Mouse (Mus musculus): ENCODE measurements around the gene Dlat. TPM values are rescaled to one million over a fixed set of nuclear protein-coding genes. Genes with fewer than 3 reads are reported as not detected.
A peak's percentile ranks its signal among the peaks of the same experiment; 100 is the strongest.

The Dlat gene
- polyA plus RNA-seq (2016; fragmentation: Nextera tagmentation; extraction: Ambion mirVana), result 54.0 and 59.0 TPM in 2 replicates

- peaks cover 36% of the 10 kb centered on the region for H3K36me3 ChIP-seq (replicated peaks)
- DNase-seq (ENCODE audit: extremely low spot score, low spot score), result peak; percentile 89
- under 1% methylated on average over 62 of the region's 63 CpGs for WGBS
- H3K27ac ChIP-seq, result peak within 1 kb of the TSS; percentile 93
- H3K9me3 ChIP-seq, result no peaks in the 10 kb centered on the region
- H3K4me3 ChIP-seq, result peak within 1 kb of the TSS; percentile 96
- H3K4me1 ChIP-seq, result peaks cover 21% of the 10 kb centered on the region
- no peaks in the 10 kb centered on the region for H3K27me3 ChIP-seq (ENCODE audit: poor library complexity, severe bottlenecking)
These were observed at the start of gene Dlat for GRCm38 (mm10) chr9:50659392-50660217. Gene Dlat, minus strand, starts transcription at chr9:50659780.

GRCm38 (mm10) chr9:50709108-50709507, 49.5 kb upstream of the Dlat start:
- no peak overlapping the region for H3K4me3 ChIP-seq
- peaks cover 24% of the 10 kb centered on the region for H3K36me3 ChIP-seq (replicated peaks)
- no peak overlapping the region for H3K27ac ChIP-seq
- H3K4me1 ChIP-seq, result peaks cover 11% of the 10 kb centered on the region; the same call in 1 of the 2 replicates
- DNase-seq (ENCODE audit: extremely low spot score, low spot score), result no peak
- 32% methylated on average over 2 of the region's 2 CpGs for WGBS
- H3K27me3 ChIP-seq (ENCODE audit: poor library complexity, severe bottlenecking), result no peaks in the 10 kb centered on the region
- no peaks in the 10 kb centered on the region for H3K9me3 ChIP-seq

GRCm38 (mm10) chr9:50704907-50705306, 45.3 kb upstream of the Dlat start:
- Histone ChIP-seq H3K27me3 (ENCODE audit: poor library complexity, severe bottlenecking) (peaks cover 22% of the 10 kb centered on the region), H3K4me3 (no peak overlapping the region), H3K4me1 (peaks cover 11% of the 10 kb centered on the region; the same call in 1 of the 2 replicates), H3K9me3 (no peaks in the 10 kb centered on the region), H3K36me3 (replicated peaks) (peaks cover 43% of the 10 kb centered on the region), H3K27ac (no peak overlapping the region)
- 62% methylated on average over 6 of the region's 6 CpGs for WGBS
- no peak for DNase-seq (ENCODE audit: extremely low spot score, low spot score)

- Histone ChIP-seq H3K36me3 (replicated peaks) (peaks cover 32% of the 10 kb centered on the region), H3K9me3 (no peaks in the 10 kb centered on the region), H3K27me3 (ENCODE audit: poor library complexity, severe bottlenecking) (peaks cover 36% of the 10 kb centered on the region), H3K27ac (no peak overlapping the region), H3K4me1 (peaks cover 46% of the 10 kb centered on the region), H3K4me3 (no peak overlapping the region)
- no peak for DNase-seq (ENCODE audit: extremely low spot score, low spot score)
- whole genome bisulfite sequencing, result 71% methylated on average over 11 of the region's 11 CpGs
These were observed 41.5 kb upstream of the Dlat start for GRCm38 (mm10) chr9:50700921-50701691.

GRCm38 (mm10) chr9:50698418-50699409, 39.1 kb upstream of the Dlat start:
- 1% methylated on average over 66 of the region's 70 CpGs for WGBS

GRCm38 (mm10) chr9:50697706-50698041, 38.1 kb upstream of the Dlat start:
- Histone ChIP-seq H3K9me3 (no peaks in the 10 kb centered on the region), H3K36me3 (replicated peaks) (peaks cover 39% of the 10 kb centered on the region), H3K27me3 (ENCODE audit: poor library complexity, severe bottlenecking) (peaks cover 46% of the 10 kb centered on the region), H3K4me3 (peak overlapping the region; percentile 66), H3K27ac (peak overlapping the region; percentile 79), H3K4me1 (peaks cover 51% of the 10 kb centered on the region)
- peak; percentile 67 for DNase-seq (ENCODE audit: extremely low spot score, low spot score)
- 3% methylated on average over 12 of the region's 12 CpGs for WGBS

More at GRCm38 (mm10) chr9:50698418-50699409, 39.1 kb upstream of the Dlat start:
- H3K4me3 ChIP-seq, result peak overlapping the region; percentile 66
- H3K36me3 ChIP-seq (replicated peaks), result peaks cover 42% of the 10 kb centered on the region
- no peaks in the 10 kb centered on the region for H3K9me3 ChIP-seq
- DNase-seq (ENCODE audit: extremely low spot score, low spot score), result peak; percentile 53
- H3K4me1 ChIP-seq, result peaks cover 41% of the 10 kb centered on the region
- peaks cover 46% of the 10 kb centered on the region for H3K27me3 ChIP-seq (ENCODE audit: poor library complexity, severe bottlenecking)
- H3K27ac ChIP-seq, result peak overlapping the region; percentile 74

- peaks cover 38% of the 10 kb centered on the region for H3K36me3 ChIP-seq (replicated peaks)
- H3K27me3 ChIP-seq (ENCODE audit: poor library complexity, severe bottlenecking), result peaks cover 46% of the 10 kb centered on the region
- H3K9me3 ChIP-seq, result no peaks in the 10 kb centered on the region
- H3K4me3 ChIP-seq, result peak overlapping the region; percentile 66
- H3K27ac ChIP-seq, result peak overlapping the region; percentile 79
- 45% methylated on average over 12 of the region's 12 CpGs for WGBS
- no peak for DNase-seq (ENCODE audit: extremely low spot score, low spot score)
- peaks cover 57% of the 10 kb centered on the region for H3K4me1 ChIP-seq
These were observed 37.5 kb upstream of the Dlat start for GRCm38 (mm10) chr9:50696851-50697705.

- Histone ChIP-seq H3K9me3 (no peaks in the 10 kb centered on the region), H3K4me3 (no peak overlapping the region), H3K36me3 (replicated peaks) (peaks cover 26% of the 10 kb centered on the region), H3K4me1 (peaks cover 59% of the 10 kb centered on the region), H3K27ac (no peak overlapping the region), H3K27me3 (ENCODE audit: poor library complexity, severe bottlenecking) (peaks cover 26% of the 10 kb centered on the region)
- 87% methylated on average over 6 of the region's 6 CpGs for WGBS
- no peak for DNase-seq (ENCODE audit: extremely low spot score, low spot score)
These were observed 35.6 kb upstream of the Dlat start for GRCm38 (mm10) chr9:50695153-50695552.

- no peak overlapping the region for H3K27ac ChIP-seq
- no peaks in the 10 kb centered on the region for H3K9me3 ChIP-seq
- WGBS, result 15% methylated on average over 10 of the region's 10 CpGs
- H3K4me1 ChIP-seq, result peaks cover 49% of the 10 kb centered on the region
- peaks cover 37% of the 10 kb centered on the region for H3K36me3 ChIP-seq (replicated peaks)
- H3K4me3 ChIP-seq, result no peak overlapping the region
- DNase-seq (ENCODE audit: extremely low spot score, low spot score), result peak; percentile 47
- peaks cover 13% of the 10 kb centered on the region for H3K27me3 ChIP-seq (ENCODE audit: poor library complexity, severe bottlenecking)
These were observed 34.1 kb upstream of the Dlat start for GRCm38 (mm10) chr9:50693631-50694030.

GRCm38 (mm10) chr9:50692626-50693580, 33.3 kb upstream of the Dlat start:
- DNase-seq (ENCODE audit: extremely low spot score, low spot score), result no peak
- peak overlapping the region; percentile 8; the same call in 1 of the 2 replicates for H3K4me3 ChIP-seq
- 20% methylated on average over 13 of the region's 13 CpGs for WGBS

More at GRCm38 (mm10) chr9:50692626-50693580, 33.3 kb upstream of the Dlat start:
- Histone ChIP-seq H3K9me3 (no peaks in the 10 kb centered on the region), H3K27ac (no peak overlapping the region), H3K4me1 (peaks cover 42% of the 10 kb centered on the region), H3K36me3 (replicated peaks) (peaks cover 41% of the 10 kb centered on the region), H3K27me3 (ENCODE audit: poor library complexity, severe bottlenecking) (peaks cover 13% of the 10 kb centered on the region)
